In genomic region chr17:37045611-37046311, GRCm38 (mm10) we compare ENCODE assay signal across 8 mouse cellular contexts. TPM values are rescaled to one million over a fixed set of nuclear protein-coding genes. Genes with fewer than 3 reads are reported as not detected.
DNase-seq lines count a peak whose midpoint lies in the region; ATAC-seq lines count a peak whose summit lies in the region.

Gabbr1 (plus strand) TSS chr17:37045966.

- DNase-seq in B cell, adult 2 months, result peak; percentile 64 to 65
- DNase-seq in adrenal gland, postnatal 36 days, result peak; percentile 86 to 92
- peak; percentile 79 for DNase-seq in liver, embryonic 11.5 days (ENCODE audit: low spot score)
- DNase-seq in naive thymus-derived CD4-positive, alpha-beta T cell, adult 2 months (ENCODE audit: low read depth), result peak; percentile 84
- peak; percentile 73 for DNase-seq in splenic B cell, adult 2 months (ENCODE audit: low read depth, low spot score)

- under 1% methylated on average over 49 of the region's 55 CpGs for WGBS in embryonic facial prominence, embryonic 15.5 days
- under 1% methylated on average over 50 of the region's 55 CpGs for WGBS in heart, embryonic 11.5 days (ENCODE audit: insufficient replicate concordance)
- WGBS in kidney, embryonic 15.5 days, result under 1% methylated on average over 48 of the region's 55 CpGs
- WGBS in liver, embryonic 11.5 days, result 2% methylated on average over 45 of the region's 55 CpGs

- H3K9ac ChIP-seq in embryonic facial prominence, embryonic 15.5 days, result peak within 1 kb of the TSS; percentile 67
- peak within 1 kb of the TSS; percentile 87 for H3K9ac ChIP-seq in heart, embryonic 11.5 days (ENCODE audit: low read depth, low read length)
- H3K9ac ChIP-seq in kidney, embryonic 15.5 days, result peak within 1 kb of the TSS; percentile 89
- H3K9ac ChIP-seq in liver, embryonic 11.5 days (ENCODE audit: low read depth, low read length), result peak within 1 kb of the TSS; percentile 61

- peaks cover 39% of the 10 kb centered on the region for H3K4me1 ChIP-seq in embryonic facial prominence, embryonic 15.5 days
- peaks cover 15% of the 10 kb centered on the region for H3K4me1 ChIP-seq in heart, embryonic 11.5 days (ENCODE audit: control insufficient read depth, insufficient read depth, low read length)
- H3K4me1 ChIP-seq in kidney, embryonic 15.5 days, result peaks cover 35% of the 10 kb centered on the region
- H3K4me1 ChIP-seq in liver, embryonic 11.5 days (replicated peaks; ENCODE audit: control insufficient read depth, insufficient read depth, low read length), result peaks cover 10% of the 10 kb centered on the region; the same call in 1 of the 2 replicates

- peak within 1 kb of the TSS; percentile 77 for H3K27ac ChIP-seq in embryonic facial prominence, embryonic 15.5 days (replicated peaks)
- H3K27ac ChIP-seq in heart, embryonic 11.5 days (ENCODE audit: low read depth, low read length), result peak within 1 kb of the TSS; percentile 73
- H3K27ac ChIP-seq in kidney, embryonic 15.5 days, result peak within 1 kb of the TSS; percentile 85
- H3K27ac ChIP-seq in liver, embryonic 11.5 days (ENCODE audit: low read depth, low read length), result no peak within 1 kb of the TSS

- peak within 1 kb of the TSS; percentile 68 for H3K4me3 ChIP-seq in embryonic facial prominence, embryonic 15.5 days (replicated peaks)
- H3K4me3 ChIP-seq in heart, embryonic 11.5 days (ENCODE audit: low read depth, low read length), result peak within 1 kb of the TSS; percentile 85
- H3K4me3 ChIP-seq in kidney, embryonic 15.5 days (replicated peaks), result peak within 1 kb of the TSS; percentile 86
- peak within 1 kb of the TSS; percentile 56 for H3K4me3 ChIP-seq in liver, embryonic 11.5 days (ENCODE audit: low read depth, low read length)

- peaks cover 4% of the 10 kb centered on the region; the same call in 1 of the 2 replicates for H3K27me3 ChIP-seq in embryonic facial prominence, embryonic 15.5 days
- H3K27me3 ChIP-seq in heart, embryonic 11.5 days (ENCODE audit: control insufficient read depth, insufficient read depth, low read length), result peaks cover 15% of the 10 kb centered on the region
- peaks cover 5% of the 10 kb centered on the region for H3K27me3 ChIP-seq in kidney, embryonic 15.5 days
- H3K27me3 ChIP-seq in liver, embryonic 11.5 days (replicated peaks; ENCODE audit: control insufficient read depth, insufficient read depth, low read length), result peaks cover 60% of the 10 kb centered on the region
- H3K27me3 ChIP-seq in splenic B cell, adult 2 months (ENCODE audit: control insufficient read depth, insufficient read depth, low read length, poor library complexity, severe bottlenecking), result no peaks in the 10 kb centered on the region

- no peaks in the 10 kb centered on the region for H3K36me3 ChIP-seq in embryonic facial prominence, embryonic 15.5 days
- no peaks in the 10 kb centered on the region for H3K36me3 ChIP-seq in heart, embryonic 11.5 days (ENCODE audit: control insufficient read depth, insufficient read depth, low read length)
- H3K36me3 ChIP-seq in kidney, embryonic 15.5 days, result no peaks in the 10 kb centered on the region
- H3K36me3 ChIP-seq in liver, embryonic 11.5 days (ENCODE audit: control insufficient read depth, insufficient read depth, low read length), result no peaks in the 10 kb centered on the region
- no peaks in the 10 kb centered on the region for H3K36me3 ChIP-seq in splenic B cell, adult 2 months (ENCODE audit: control insufficient read depth, insufficient read depth, low read length, poor library complexity, severe bottlenecking)

- ATAC-seq in embryonic facial prominence, embryonic 15.5 days (ENCODE audit: insufficient number of reproducible peaks, low FRiP score, low TSS enrichment, low read depth), result peak; percentile 92
- peak; percentile 81 for ATAC-seq in heart, embryonic 11.5 days (replicated peaks; ENCODE audit: insufficient number of reproducible peaks, low FRiP score, low TSS enrichment)
- ATAC-seq in kidney, embryonic 15.5 days (replicated peaks; ENCODE audit: low FRiP score), result peak; percentile 88
- peak; percentile 78 for ATAC-seq in liver, embryonic 11.5 days (replicated peaks; ENCODE audit: low FRiP score)

- peak within 1 kb of the TSS; percentile 92 for H3K4me2 ChIP-seq in embryonic facial prominence, embryonic 15.5 days (replicated peaks)
- H3K4me2 ChIP-seq in heart, embryonic 11.5 days, result peak within 1 kb of the TSS; percentile 98
- peak within 1 kb of the TSS; percentile 97 for H3K4me2 ChIP-seq in kidney, embryonic 15.5 days
- peak within 1 kb of the TSS; percentile 88 for H3K4me2 ChIP-seq in liver, embryonic 11.5 days

- H3K9me3 ChIP-seq in embryonic facial prominence, embryonic 15.5 days (replicated peaks), result no peaks in the 10 kb centered on the region
- H3K9me3 ChIP-seq in heart, embryonic 11.5 days (replicated peaks; ENCODE audit: control insufficient read depth, low read length), result no peaks in the 10 kb centered on the region
- H3K9me3 ChIP-seq in kidney, embryonic 15.5 days (replicated peaks), result no peaks in the 10 kb centered on the region
- no peaks in the 10 kb centered on the region for H3K9me3 ChIP-seq in liver, embryonic 11.5 days (ENCODE audit: control insufficient read depth, low read length)

RNA-seq across cellular contexts. Expression of gene Gabbr1, which starts in this region (rescaled TPM):
- 10 to 100 TPM; 23.7 to 26.4 TPM for total RNA-seq in adrenal gland, postnatal 36 days (2021)
- polyA plus RNA-seq in embryonic facial prominence, embryonic 15.5 days (2015; fragmentation: Nextera tagmentation; extraction: Ambion mirVana), result 11.5 and 15.0 TPM in 2 replicates
- 4.4 and 6.0 TPM in 2 replicates for polyA plus RNA-seq in heart, embryonic 11.5 days (2014; fragmentation: Nextera tagmentation; extraction: Ambion mirVana)
- polyA plus RNA-seq in kidney, embryonic 15.5 days (2015; fragmentation: Nextera tagmentation; extraction: Ambion mirVana), result 6.0 and 8.3 TPM in 2 replicates
- 2.9 and 3.9 TPM in 2 replicates for polyA plus RNA-seq in liver, embryonic 11.5 days (2014; fragmentation: Nextera tagmentation; extraction: Ambion mirVana)
